Mouse (Mus musculus): ENCODE data around the gene Lsg1.
A peak's percentile ranks its signal among the peaks of the same experiment; 100 is the strongest.

Lsg1 gene

DNA sequence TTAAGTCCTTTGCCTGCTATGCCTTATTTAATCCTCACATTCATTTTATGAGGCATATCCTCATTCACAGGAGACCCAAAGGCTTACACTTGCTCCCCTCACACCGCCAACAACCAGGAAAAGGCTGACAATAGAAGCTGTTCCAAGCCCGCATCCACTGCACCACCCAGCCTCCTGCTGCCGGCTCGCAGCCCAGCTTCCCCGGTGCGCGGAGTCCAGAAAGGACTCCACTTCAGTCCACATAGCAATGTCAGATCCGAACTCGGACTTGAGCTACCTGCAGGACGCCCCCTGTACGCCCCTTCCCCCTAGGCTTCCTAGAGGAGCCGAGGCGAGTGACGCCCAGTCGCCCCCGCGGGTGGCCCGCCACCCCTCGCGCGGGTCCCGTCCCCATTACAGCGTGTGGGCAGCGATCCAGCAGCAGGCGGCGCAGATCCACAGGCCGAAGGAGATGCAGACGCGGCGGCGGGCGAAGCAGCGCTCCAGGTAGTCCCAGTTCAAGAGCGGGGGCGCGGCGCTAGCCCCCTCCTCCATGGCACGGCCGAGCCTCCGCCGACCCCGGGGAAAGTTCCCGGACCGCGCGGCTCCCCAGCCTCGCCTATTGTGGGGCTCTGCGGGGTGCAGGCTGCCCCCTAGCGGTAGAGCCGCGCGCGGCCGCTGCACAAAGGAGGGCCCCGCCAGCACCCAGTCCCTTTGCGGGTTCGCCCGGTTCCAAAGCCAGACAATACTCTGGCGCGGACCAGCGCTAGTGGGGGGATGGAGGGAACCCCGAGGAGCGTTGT is 37.2 kb downstream of the Lsg1 start:
- DNase-seq (ENCODE audit: low spot score) = peak; percentile 52

DNA sequence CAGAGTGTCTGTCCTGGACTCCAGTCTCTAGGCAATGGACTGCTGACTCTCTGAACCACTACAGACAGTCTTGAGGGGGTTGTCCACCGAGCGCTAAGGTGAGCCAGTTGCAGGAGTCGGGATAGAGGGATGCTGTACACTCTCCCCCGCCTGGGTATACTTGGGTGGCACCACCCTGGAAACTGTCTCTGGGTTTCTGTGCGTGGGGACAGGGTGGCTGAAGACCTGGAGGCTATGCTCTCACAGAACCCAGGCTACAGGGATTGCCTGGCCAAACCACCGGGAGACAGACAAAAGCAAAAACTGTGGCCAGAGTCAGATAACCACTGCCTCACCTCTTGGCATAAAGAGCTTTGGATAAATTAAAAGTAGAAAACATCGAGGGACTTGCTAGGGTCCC is 37.9 kb downstream of the Lsg1 start:
- DNase-seq (ENCODE audit: low spot score) = no peak

DNA sequence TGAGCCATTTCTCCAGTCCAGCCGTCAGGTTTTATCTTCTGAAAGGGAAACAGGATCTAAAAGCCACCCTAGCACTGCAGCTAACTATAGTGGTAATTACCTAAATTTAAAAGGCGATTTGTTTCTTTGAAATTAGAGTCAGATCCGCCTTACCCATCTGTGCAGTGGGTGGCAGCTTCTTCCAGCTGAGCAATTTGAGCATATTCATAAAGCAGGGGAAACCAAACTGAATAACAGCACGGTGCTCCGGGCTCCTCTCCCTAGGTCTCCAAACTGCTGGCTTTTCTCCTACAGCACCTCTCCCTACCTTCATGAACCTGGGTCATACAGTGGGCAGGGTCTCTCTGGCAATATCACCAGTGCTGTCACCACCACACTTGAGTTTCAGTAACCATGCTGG is 39.1 kb downstream of the Lsg1 start:
- DNase-seq (ENCODE audit: low spot score) = no peak

DNA sequence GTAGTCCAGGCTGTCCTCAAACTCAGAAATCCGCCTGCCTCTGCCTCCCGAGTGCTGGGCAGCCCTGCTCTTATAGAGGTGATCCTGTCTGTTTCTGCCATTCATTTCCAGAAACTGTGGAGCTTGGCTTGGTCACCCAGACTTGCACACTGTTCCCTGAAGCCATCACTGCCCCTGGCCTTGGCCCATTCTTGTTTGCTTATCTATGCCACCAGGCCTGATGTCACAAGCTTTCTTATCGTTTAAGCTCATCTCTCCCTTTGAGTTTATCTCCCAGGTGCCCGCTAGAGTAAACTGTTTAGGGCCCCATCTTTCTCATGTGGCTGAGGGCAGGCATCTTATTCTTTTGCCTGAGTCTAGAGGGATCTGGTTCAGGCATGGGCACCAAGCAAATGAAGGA is 42.7 kb downstream of the Lsg1 start:
- no peak for DNase-seq (ENCODE audit: low spot score)

DNA sequence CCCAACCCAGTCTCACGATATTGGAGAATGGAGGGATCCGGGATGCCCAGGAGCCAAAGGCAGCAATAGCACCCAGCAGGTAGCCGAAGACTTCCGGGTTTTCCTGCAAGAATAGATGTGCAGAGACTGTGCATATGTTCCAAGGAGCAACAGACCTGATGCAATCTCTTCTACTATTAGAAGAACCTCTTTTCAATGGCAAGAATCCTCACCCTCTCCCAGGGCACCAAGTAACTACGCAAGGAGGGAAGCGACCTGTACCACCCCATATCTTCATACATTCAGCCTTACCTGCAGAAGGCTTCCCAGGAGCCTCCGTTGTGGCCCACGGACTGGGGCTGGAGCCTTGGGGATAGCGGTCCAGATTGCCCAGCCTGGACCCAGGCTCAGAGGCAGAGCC is 44.0 kb downstream of the Lsg1 start:
- DNase-seq (ENCODE audit: low spot score) = no peak

DNA sequence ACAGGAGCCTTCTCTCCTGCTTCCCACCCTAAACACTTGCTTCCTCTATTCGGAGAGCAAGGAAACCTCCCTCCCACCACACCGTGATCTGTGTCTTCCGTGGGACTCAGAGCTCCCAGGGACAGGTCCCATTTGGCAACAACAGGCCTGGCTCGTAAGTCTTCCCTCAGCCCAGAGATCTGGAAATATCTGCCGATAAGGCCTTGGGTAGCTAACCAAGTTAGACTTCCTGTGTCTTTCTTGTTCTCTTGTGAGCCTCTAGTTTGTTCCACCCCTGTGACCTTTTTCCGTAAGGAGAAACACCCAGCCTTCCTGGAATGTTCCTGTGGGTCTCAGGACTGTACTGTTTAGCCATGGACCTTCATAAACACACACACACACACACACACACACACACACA is 44.6 kb downstream of the Lsg1 start:
- no peak for DNase-seq (ENCODE audit: low spot score)

DNA sequence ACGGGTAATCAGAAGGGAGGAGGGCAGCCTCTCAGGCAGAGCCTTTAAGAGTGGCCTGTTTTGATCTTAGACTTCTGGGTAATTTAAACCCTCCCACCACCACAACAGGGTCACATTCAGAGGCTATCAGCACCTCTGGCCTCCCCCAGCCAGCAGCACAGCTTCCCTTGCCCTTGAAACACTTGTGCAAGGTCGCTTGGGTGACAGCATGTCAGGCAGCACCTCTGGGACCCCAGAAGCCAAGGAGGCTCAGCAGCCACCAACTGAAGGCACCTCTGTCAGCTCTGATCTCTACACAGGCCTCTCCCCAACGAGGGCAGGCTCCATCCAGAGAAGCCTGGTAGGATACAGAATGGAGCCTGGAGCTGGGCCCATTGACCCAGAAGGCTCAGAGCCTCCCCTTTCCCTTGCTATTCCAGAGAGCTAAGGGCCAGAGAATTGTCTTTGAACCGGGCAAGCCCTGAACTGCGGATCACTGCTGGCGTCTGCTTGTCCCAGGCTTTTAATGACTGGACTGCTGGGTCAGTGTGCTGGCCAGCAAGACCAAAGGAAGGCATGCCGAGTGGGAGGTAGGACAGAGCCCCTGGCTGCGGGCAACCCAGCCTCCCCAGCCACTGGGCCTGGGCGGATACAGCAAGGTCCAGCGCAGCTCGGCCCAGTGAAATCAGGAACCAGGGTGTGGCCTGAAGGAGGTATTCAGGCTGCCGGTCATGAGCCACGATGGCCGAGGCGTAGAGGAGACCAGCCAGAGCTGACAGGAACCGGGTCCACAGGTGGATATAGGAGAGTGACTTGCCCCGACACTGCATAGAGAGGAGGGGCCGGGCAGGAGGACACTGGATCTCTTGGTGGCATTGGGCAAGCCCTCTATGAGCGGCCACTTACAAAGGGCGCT is 47.0 kb downstream of the Lsg1 start:
- DNase-seq (ENCODE audit: low spot score) = no peak

DNA sequence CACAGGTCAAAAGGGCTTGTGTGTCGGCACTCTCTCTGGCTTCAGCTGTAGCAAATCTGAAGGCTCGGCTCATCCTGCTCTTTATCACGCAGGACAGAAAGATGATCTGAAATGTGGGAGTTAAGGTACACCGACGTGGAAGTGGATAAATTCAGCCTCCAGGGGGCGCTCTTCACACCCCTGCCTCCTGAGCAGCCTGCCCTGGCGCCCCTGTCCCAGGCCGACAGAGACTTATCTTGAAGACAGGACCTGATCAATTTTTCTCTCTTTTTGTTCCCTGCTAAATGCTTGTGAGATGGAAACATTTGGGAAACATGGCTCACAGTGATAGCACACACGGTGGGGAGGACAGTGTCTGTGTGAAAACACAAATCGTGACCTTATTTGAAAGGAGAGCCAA is 48.0 kb downstream of the Lsg1 start:
- DNase-seq (ENCODE audit: low spot score) = peak; percentile 29

DNA sequence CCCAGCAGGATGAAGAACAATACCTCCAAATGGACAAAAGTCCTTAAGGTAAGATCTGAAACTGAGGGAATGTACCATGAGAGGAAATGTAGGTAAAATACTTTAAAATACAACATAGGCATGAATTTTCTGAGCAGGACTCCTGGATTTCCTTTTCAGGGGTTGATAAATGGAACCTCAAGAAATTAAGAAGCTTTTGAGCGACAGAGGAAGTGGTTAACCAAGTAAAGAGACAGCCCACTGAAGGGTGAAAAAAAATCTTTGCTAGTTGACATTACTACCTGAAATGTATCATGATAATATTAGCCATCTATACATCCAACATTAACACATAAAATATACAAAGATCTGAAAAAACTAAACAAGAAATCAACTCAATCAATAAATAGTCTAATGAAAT is 52.3 kb downstream of the Lsg1 start:
- no peak for DNase-seq (ENCODE audit: low spot score)

DNA sequence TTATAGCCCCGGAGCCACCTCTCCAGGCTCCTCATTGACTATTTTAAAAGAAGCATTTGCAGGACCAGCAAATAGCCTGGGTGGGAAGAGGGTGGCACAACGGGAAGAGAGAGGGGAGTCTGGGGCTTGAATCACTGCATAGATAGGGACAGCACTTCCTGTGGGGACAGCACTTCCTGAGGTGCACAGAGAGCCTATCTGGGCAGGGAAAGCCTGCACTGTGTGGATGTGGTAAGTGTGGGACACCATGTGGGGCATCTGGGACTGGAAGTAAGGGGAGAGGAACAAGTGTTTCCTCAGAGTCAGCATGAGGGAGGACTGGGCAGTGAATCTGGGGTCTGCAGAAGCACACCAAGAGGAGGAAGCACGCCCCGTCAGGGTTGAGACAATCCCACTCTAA is 53.8 kb downstream of the Lsg1 start:
- no peak for DNase-seq (ENCODE audit: low spot score)

DNA sequence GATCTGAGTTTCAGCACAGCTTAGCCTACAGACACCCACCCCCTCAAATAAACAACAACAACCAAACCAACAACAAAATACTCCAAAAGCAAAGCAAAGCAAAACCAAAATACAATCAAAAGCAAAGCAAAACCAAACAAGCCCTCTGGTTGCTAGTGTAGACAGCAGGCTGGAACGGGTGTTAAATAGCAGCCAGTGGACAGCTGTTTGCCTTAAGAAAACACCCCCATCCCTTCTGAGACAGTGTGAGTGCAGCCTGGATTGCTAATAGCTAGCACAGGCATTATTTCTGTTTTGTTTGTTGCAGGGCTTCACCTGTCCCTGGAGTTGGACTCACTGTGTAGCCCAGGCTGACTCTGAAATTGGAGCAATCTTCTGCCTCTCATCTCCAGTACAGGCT is 54.5 kb downstream of the Lsg1 start:
- no peak for DNase-seq (ENCODE audit: low spot score)

DNA sequence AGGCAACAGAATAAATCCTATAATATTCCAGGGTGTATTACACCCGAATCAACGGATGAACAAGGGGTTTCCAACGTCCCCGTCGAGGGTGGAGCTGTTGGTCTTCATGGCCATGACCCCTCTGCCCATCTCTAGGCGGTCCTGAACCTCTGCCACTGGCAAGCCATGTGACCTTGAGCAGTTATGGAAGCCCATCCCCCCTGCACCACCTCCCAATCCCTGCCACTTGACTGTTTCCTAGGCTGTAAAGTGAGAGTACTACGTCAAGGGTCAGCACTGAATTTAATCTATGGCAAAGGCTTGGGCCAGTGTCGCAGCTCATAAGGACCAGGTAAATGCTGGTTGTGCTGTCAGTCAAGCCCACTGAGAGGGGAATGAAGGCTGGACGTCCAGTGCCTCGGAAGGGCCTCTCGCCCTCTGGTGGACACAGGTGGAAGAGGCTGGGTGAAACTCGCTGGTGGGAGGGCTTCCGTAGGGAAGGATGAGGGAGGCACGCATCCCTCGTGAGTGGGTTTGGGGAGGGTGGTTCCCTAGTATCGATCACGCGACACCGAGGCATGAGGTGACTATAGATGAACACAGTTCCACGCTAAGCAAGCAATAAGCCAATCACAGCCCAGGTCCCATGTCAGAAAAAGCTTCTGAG is 55.5 kb downstream of the Lsg1 start:
- DNase-seq (ENCODE audit: low spot score) = peak; percentile 48

DNA sequence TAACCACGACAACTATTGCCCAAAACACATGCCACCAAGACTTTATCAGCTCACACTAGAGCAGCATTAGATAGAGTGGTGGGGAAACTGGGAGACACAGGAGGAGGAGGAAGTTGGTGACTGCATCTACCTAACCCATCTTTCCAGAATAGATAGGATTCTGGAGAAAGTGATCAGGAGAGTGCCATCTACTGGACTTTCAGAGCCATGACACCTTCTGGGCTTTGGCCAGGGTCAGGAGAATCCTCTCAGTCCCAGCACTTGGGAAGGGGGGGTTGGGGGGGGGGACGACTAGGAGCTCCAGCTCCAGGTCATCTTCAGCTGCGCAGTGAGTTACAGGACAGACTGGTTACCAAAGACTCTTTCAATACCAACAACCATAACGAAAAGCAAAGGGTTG is 56.6 kb downstream of the Lsg1 start:
- peak; percentile 51 for DNase-seq (ENCODE audit: low spot score)

DNA sequence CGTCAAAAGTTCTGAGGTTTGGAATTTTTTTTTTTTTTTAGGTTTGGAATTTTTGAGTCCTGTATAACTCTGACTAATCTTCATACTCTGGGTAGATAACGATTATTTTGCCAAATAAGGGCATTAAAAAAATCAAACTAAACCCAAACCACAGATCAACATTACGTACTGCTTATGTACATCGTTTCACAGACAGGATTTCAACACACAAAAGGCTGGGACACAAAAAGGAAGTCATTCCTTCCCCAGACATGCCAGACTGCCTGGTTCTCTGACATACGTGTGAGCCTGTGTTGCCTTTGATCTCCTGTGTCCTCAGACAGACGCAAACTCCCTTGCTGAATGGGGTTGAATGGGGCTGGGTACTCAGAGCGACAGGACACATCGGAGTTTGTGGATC is 59.0 kb downstream of the Lsg1 start:
- no peak for DNase-seq (ENCODE audit: low spot score)

DNA sequence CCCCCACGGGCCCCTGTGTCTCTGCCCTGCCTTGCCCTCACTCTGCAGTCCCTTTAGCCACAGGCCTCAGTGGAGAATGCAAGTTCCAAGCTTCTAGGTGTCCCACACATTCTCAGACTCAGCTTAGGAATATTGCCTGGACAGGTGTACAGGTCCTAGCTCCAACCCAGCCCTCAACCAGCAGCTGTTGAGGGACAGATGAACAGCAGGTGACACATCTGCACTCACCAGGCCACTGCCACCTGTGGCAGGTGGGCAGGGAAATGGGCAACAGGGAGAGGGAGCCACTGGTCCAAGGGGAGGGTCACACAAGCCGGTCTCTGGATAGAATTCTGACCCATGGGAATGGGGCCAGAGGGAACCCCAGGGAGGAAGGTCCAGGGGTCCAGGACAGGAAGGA is 59.5 kb downstream of the Lsg1 start:
- no peak for DNase-seq (ENCODE audit: low spot score)

DNA sequence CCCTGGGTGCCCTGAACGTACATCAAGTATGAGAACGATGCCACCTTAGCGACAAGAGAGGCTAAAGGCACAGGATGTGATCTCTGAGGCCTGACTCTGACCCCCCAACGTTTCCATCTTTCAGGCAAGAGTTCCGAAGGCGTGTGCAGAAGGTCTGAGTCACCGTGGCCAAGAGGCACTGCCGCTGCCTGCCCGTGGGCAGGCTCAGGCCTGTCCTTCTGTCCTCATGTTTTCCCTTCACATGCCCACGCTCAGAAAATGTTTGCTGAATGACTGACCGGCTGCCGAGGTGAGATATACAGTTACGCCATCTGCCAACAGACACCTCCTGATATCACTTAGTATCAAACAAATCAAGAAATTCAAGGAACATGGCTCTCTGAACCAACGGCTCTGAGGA is 61.6 kb downstream of the Lsg1 start:
- DNase-seq (ENCODE audit: low spot score) = no peak

DNA sequence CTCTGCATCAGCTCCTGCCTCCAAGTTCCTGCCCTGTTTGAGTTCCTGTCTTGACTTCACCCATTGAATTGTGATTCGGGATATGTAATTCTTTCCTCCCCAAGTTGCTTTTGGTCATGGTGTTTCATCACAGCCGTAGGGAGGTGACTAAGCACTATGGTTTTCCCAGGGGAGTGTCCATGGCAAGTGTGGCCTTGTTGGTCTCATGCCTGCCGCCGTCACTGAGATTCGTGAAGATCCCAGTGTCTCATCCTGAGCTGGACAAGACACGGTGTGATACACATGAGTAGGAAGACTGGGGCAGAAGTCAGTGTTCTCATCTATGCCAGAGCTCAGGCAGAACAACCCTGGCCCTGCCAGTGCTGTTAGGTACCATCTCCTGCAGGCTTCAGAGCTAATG is 62.9 kb downstream of the Lsg1 start:
- DNase-seq (ENCODE audit: low spot score) = no peak

DNA sequence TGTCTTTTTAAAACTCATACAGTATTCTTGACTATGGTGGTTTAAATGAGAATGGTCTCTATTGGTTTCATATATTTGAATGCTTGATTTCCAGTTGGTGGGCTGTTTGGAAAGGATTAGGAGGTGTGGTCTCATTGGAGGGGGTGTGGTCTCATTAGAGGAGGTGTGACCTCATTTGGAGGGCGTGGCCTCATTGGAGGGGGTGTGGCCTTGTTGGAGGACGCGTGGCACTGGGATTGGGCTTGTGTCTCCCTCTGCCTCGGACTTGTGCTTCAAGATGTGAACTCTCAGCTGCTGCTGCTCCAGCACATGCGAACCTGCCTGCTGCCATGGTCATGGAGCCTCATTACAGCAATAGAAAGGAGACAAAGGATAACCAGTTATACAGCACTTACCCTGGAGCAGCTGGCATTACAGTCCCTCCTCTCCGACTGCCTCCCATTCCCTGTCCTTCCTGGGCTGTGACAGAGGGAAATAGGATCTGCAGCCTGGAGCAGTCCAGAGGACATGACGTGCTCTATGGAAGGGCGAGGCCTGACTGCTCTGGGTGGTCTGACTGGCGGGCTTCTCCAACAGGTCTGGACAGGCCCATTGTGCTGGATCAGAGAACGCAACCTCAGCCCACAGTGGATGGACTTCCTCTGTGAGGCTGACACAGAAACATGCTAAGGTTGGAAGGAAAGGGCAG is 65.0 kb downstream of the Lsg1 start:
- DNase-seq (ENCODE audit: low spot score) = no peak

DNA sequence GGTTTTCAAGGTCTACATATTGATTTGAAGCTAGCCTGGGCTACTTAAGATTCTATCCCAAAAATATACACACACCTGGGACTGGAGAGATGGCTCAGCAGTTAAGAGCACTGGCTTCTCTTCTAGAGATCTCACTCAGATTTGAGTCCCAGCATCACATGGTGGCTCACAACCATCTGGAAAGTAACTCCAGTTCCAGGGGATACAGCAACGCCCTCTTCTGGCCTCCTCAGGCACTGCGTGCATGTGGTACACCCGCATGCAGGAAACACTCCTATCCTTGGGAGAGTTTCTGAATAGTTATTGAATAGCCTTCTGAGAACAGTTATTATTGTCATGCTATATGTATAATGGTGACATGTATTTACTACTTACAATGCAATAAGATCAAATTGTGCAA is 66.2 kb downstream of the Lsg1 start:
- DNase-seq (ENCODE audit: low spot score) = no peak

DNA sequence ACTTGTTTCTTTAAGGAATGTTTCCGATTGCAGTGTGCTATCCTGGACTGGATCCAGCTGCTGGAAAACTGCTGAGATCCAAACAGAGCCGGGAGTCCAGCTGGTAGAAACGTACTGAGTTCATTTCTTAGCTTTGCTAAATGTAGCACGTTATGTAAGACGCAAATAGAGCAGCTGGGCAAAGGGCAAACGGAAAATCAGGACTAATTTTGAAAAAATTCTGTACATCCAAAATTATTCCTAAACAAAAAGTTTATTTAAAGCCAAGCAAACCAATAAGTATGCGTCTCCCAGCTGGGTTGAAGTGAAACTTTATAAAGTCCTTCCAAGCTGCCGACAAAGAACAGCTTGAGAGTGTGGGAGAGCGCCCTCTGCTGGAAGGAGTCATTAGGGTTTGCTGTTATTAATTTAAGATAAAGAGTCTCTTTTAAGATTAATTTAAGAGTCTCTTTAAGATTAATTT is 67.0 kb downstream of the Lsg1 start:
- DNase-seq (ENCODE audit: low spot score) = peak; percentile 55

DNA sequence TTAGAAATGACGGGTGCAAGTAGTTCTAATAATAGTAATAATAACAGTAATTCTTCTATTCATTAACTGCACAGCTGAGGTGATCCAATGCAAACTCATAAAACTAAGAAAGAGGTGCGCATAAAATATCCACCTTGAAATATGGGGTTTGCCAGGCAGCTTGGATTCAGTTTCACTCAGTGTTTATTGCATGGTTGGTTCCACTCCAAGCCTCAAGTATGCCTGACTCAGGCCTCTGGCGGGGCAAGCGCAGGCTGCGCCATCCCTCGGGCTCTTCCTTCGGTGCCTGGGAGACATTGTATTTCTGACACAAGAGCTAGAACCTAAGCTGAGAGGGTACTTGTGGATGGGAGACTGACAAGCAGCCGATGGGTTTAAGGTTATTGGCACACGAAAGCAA is 68.8 kb downstream of the Lsg1 start:
- no peak for DNase-seq (ENCODE audit: low spot score)

DNA sequence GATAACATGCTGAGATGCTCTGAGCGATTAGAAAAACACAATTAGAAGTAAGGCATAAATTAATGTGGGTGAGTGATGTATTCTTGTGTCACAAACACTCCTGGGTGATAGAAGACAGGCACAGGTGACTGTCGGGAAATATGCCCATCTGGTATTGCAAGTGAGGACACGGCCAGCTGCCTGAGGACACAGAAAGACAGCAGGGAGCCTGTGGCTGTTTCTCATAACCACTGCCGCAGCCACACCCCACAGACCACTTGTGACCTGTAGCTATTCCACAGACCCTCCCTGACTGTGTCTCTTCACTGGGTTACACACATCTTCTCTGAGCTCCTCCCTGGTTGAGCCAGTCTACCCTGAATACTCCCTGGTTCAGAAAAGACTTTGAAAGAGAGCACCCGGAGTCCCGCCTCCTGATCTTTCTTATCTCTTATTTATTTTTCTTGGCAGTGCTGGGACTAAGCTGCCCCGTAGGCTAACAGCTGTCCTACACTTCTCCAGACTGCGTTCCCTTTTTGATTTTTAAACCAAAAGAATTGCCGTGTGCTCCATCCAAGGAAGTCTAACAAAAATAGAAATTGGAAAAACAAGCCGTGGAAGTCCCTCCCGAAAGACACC is 69.6 kb downstream of the Lsg1 start:
- peak; percentile 58 for DNase-seq (ENCODE audit: low spot score)
